Mouse (Mus musculus) thymus, adult 2 months (tissue): ENCODE measurements at regions not wholly inside any gene's neighbourhood (a gene's known extent, or its start where the extent isn't known, plus 50 kb on each side); places are given as distances from the start of the nearest gene placed in this dataset.

Source experiments
- CTCF ChIP-seq: fragments of 200-500 bp; IDR thresholded peaks from 2 replicates; pipeline ENCODE4 v1.5.1; 2012; ENCODE audit warnings: mild to moderate bottlenecking, control low read depth, low read length, moderate library complexity, borderline replicate concordance; ENCODE audit not compliant: control insufficient read depth, poor library complexity, insufficient read depth; ENCODE audit errors: extremely low read depth
- POLR2A ChIP-seq: fragments of 200-500 bp; IDR thresholded peaks from 2 replicates; pipeline ENCODE4 v1.6.1; 2012; ENCODE audit warnings: mild to moderate bottlenecking, low read length, control low read depth, moderate library complexity; ENCODE audit not compliant: control insufficient read depth, poor library complexity, insufficient read depth; ENCODE audit errors: extremely low read depth

- no peak for TF ChIP-seq CTCF
- TF ChIP-seq POLR2A, result no peak
Observed at GRCm38 (mm10) chr2:18607088-18607487, 65.1 kb upstream of the Commd3 start.
